Mouse (Mus musculus) MEL (cell line): ENCODE data around the gene Six1. TPM values are rescaled to one million over a fixed set of nuclear protein-coding genes. Genes with fewer than 3 reads are reported as not detected.

Experiments
- DNase-seq: peaks from one replicate; pipeline ENCODE4 v3.0.0; 2011; ENCODE audit warnings: low read depth, low spot score
- H3K27ac ChIP-seq: 2 replicates; pipeline ENCODE4 v1.5.1; 2012; ENCODE audit warnings: low read depth, mild to moderate bottlenecking, control low read depth, low read length, moderate library complexity; ENCODE audit not compliant: control insufficient read depth
- H3K27me3 ChIP-seq, 2 experiments: fragments of 150-350 bp in 1 of 2; sonication (generic) in 1 of 2; 2 replicates each; pipeline ENCODE4 v1.6.1; 2012; ENCODE audit warnings: low read length in 2 of 2, mild to moderate bottlenecking in 2 of 2, improper control_type of control experiment in 1 of 2, moderate library complexity in 1 of 2; ENCODE audit not compliant: insufficient read depth in 2 of 2, control insufficient read depth in 1 of 2
- H3K36me3 ChIP-seq, 2 experiments: 2 replicates each; pipeline ENCODE4 v1.6.1; 2012 to 2014; ENCODE audit warnings: low read length in 2 of 2, improper control_type of control experiment in 1 of 2, inconsistent platforms in 1 of 2, mild to moderate bottlenecking in 1 of 2; ENCODE audit not compliant: insufficient read depth in 2 of 2, control insufficient read depth in 1 of 2
- H3K4me1 ChIP-seq, 2 experiments: fragments of 150-350 bp in 1 of 2; sonication (generic) in 1 of 2; 2 replicates each; pipeline ENCODE4 v1.6.1; 2012; ENCODE audit warnings: low read length in 2 of 2, improper control_type of control experiment in 1 of 2, mild to moderate bottlenecking in 1 of 2; ENCODE audit not compliant: insufficient read depth in 2 of 2, control insufficient read depth in 1 of 2
- H3K4me3 ChIP-seq, 2 experiments: fragments of 150-350 bp in 1 of 2; sonication (generic) in 1 of 2; 2 replicates each; pipeline ENCODE4 v1.5.1; 2012; ENCODE audit warnings: low read depth in 2 of 2, low read length in 2 of 2, mild to moderate bottlenecking in 2 of 2, moderate library complexity in 2 of 2, control low read depth in 1 of 2, improper control_type of control experiment in 1 of 2; ENCODE audit not compliant: control insufficient read depth in 1 of 2, insufficient read depth in 1 of 2
- H3K79me2 ChIP-seq: 2 replicates; pipeline ENCODE4 v1.6.1; 2012; ENCODE audit warnings: mild to moderate bottlenecking, low read length, moderate library complexity; ENCODE audit not compliant: control insufficient read depth, poor library complexity, insufficient read depth
- H3K9ac ChIP-seq: 2 replicates; pipeline ENCODE4 v1.6.1; 2012; ENCODE audit warnings: low read depth, mild to moderate bottlenecking, control low read depth, low read length, moderate library complexity; ENCODE audit not compliant: control insufficient read depth, poor library complexity, severe bottlenecking
- H3K9me3 ChIP-seq: fragments of 150-350 bp; sonication (generic); replicated peaks from 2 replicates; pipeline ENCODE4 v1.6.1; 2012; ENCODE audit warnings: mild to moderate bottlenecking, low read length, improper control_type of control experiment, moderate library complexity; ENCODE audit not compliant: insufficient read depth
- CHD2 ChIP-seq: IDR thresholded peaks from 2 replicates; pipeline ENCODE4 v1.6.1; 2011; ENCODE audit warnings: low read length, improper control_type of control experiment
- ELF1 ChIP-seq: IDR thresholded peaks from 2 replicates; pipeline ENCODE4 v1.6.1; 2014; ENCODE audit warnings: low read depth, mild to moderate bottlenecking, inconsistent platforms, low read length, improper control_type of control experiment, moderate library complexity
- EP300 ChIP-seq, 2 experiments: IDR thresholded peaks; 2 replicates each; pipeline ENCODE4 v1.6.1; 2011; ENCODE audit warnings: improper control_type of control experiment in 2 of 2, low read length in 2 of 2, low read depth in 1 of 2, mild to moderate bottlenecking in 1 of 2
- JUND ChIP-seq: IDR thresholded peaks from 2 replicates; pipeline ENCODE4 v1.6.1; 2011; ENCODE audit warnings: low read depth, mild to moderate bottlenecking, improper control_type of control experiment, low read length
- MYB ChIP-seq: IDR thresholded peaks from 2 replicates; pipeline ENCODE4 v1.6.1; 2011; ENCODE audit warnings: mild to moderate bottlenecking, low read depth, low read length, improper control_type of control experiment
- POLR2AphosphoS2 ChIP-seq: IDR thresholded peaks from 2 replicates; pipeline ENCODE4 v1.6.1; 2011; ENCODE audit warnings: low read length, improper control_type of control experiment
- POLR2AphosphoS5 ChIP-seq: IDR thresholded peaks from 2 replicates; pipeline ENCODE4 v1.6.1; 2012; ENCODE audit warnings: low read depth, borderline replicate concordance, mild to moderate bottlenecking, inconsistent platforms, low read length, moderate library complexity, mixed read lengths
- TAL1 ChIP-seq: IDR thresholded peaks from 2 replicates; pipeline ENCODE4 v1.6.1; 2012; ENCODE audit warnings: mild to moderate bottlenecking, inconsistent platforms, low read length, moderate library complexity, mixed read lengths
- TCF12 ChIP-seq: IDR thresholded peaks from 2 replicates; pipeline ENCODE4 v1.6.1; 2014; ENCODE audit warnings: low read depth, mild to moderate bottlenecking, inconsistent platforms, low read length, improper control_type of control experiment, moderate library complexity
- USF1 ChIP-seq: IDR thresholded peaks from 2 replicates; pipeline ENCODE4 v1.6.1; 2014; ENCODE audit warnings: low read depth, mild to moderate bottlenecking, inconsistent platforms, low read length, improper control_type of control experiment, moderate library complexity
- USF2 ChIP-seq, 2 experiments: IDR thresholded peaks; 2 replicates each; pipeline ENCODE4 v1.6.1; 2011 to 2012; ENCODE audit warnings: improper control_type of control experiment in 2 of 2, low read length in 2 of 2, borderline replicate concordance in 1 of 2, inconsistent platforms in 1 of 2, low read depth in 1 of 2, mild to moderate bottlenecking in 1 of 2; ENCODE audit not compliant: insufficient read depth in 1 of 2
- ZKSCAN1 ChIP-seq: IDR thresholded peaks from 2 replicates; pipeline ENCODE4 v1.6.1; 2012; ENCODE audit warnings: low read depth, mild to moderate bottlenecking, inconsistent platforms, low read length, improper control_type of control experiment, moderate library complexity
- ZMIZ1 ChIP-seq: IDR thresholded peaks from 2 replicates; pipeline ENCODE4 v1.6.1; 2012; ENCODE audit warnings: low read depth, mild to moderate bottlenecking, inconsistent platforms, low read length, improper control_type of control experiment, moderate library complexity
- ZNF384 ChIP-seq: IDR thresholded peaks from 2 replicates; pipeline ENCODE4 v1.6.1; 2012; ENCODE audit warnings: low read depth, mild to moderate bottlenecking, inconsistent platforms, low read length, improper control_type of control experiment
- polyA plus RNA-seq, 2 experiments: library from polyadenylated mRNA; stranded (reverse) in 1 of 2; unstranded in 1 of 2; fragments of >175 nt in 1 of 2; fragments of >200 nt in 1 of 2; gene quantifications; 2 replicates each; pipeline versions ENCODE4 v1.2.1 to v1.2.4; 2012; ENCODE audit warnings: low replicate concordance in 2 of 2, low read depth in 1 of 2; ENCODE audit not compliant: insufficient read length in 2 of 2, insufficient read depth in 1 of 2, missing spikeins in 1 of 2
- total RNA-seq: library from RNA; depleted of rRNA; stranded (reverse); fragments of 300-350 nt; gene quantifications from 2 replicates; pipeline ENCODE4 v1.2.3, GENCODE M21; 2012

Gene Six1
- total and polyA plus RNA-seq, 3 experiments = not detected

DNA sequence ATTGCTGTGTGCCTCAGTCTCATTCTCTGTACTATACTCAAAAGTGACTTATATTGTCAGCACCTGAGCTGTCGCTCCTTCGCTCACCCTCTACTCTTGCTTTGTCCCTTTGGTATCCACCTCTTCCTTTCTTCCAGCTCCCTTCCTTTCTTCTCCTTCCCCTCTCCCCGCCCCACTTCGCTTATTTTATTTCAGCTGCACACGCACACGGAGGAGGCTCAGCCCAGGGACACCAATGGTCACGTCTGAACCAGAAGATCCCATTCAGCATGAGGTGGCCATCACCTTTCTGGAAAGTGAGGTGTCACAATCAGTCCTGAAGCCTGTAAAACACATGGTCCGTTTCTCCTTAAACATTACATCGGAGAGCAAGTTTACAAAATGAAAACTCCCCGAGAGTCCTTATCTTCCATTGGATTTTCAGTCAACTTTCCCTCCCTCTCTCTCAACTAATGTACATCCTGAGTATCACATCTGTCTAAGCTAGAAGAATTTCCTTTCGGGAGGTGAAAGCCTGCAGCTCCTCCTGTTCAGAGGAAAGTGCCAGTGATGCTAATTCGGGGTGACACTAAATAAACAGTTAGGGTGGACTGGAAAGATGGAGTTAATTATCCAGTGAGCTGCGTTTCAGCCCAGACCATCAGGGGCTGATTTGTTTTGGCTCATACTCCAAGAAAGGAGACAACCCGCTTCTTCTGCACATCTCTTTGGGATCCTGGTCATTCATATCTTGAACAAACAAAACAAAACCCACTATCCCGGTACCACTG, 2.7 kb downstream of the Six1 start:
- Histone ChIP-seq H3K79me2 (no peaks in the 10 kb centered on the region), H3K4me3 (no peak overlapping the region), H3K4me1 (no peaks in the 10 kb centered on the region), H3K9me3 (no peaks in the 10 kb centered on the region), H3K36me3 (no peaks in the 10 kb centered on the region), H3K27me3 (no peaks in the 10 kb centered on the region; a peak in 1 of 4 replicates), H3K9ac (no peak overlapping the region), H3K27ac (no peak overlapping the region)
- TF ChIP-seq EP300 (IDR thresholded peaks at IDR 0.05; ENCODE audit: low read depth in 1 of 2, low read length in 2 of 2) (no peak), POLR2AphosphoS2 (no peak), TAL1 (no peak)
- no peak for DNase-seq

DNA sequence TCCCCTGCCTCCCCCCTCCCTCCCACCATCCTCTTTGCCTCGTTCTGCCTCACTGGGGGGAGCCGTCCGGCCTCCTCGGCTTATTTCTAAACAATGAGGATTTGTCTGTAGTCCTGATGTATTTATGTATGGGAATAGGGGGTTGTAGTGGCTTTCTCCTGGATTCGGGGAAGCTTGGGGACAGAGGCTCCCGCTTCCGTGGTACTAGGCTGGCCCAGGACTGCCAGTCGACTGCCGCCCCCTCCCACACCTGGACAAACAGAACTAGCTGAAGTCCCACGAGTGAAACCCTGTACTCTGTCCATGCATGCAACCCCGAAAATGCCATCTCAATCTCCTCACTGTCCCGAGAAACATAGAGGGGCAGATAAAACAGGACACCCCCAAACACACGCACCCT, 3.4 kb downstream of the Six1 start:
- Histone ChIP-seq H3K27ac (no peak overlapping the region), H3K4me3 (no peak overlapping the region), H3K9ac (no peak overlapping the region), H3K27me3 (no peaks in the 10 kb centered on the region; a peak in 1 of 4 replicates), H3K4me1 (no peaks in the 10 kb centered on the region)
- DNase-seq = no peak
- TF ChIP-seq TCF12 = no peak
- TF ChIP-seq EP300 (IDR thresholded peaks at IDR 0.05; ENCODE audit: low read depth in 1 of 2, low read length in 2 of 2) = no peak
- no peak for TF ChIP-seq POLR2AphosphoS5
- TF ChIP-seq USF1 = no peak
- TF ChIP-seq JUND = no peak
- TF ChIP-seq CHD2 = no peak
- TF ChIP-seq MYB = no peak
- no peak for TF ChIP-seq ZMIZ1
- TF ChIP-seq ELF1 = no peak
- no peak for TF ChIP-seq ZKSCAN1
- TF ChIP-seq POLR2AphosphoS2 = no peak
- no peak for TF ChIP-seq ZNF384
- TF ChIP-seq USF2 (IDR thresholded peaks at IDR 0.05; ENCODE audit: borderline replicate concordance in 1 of 2, insufficient read depth in 1 of 2, low read depth in 1 of 2, low read length in 2 of 2) = no peak
- TF ChIP-seq, all 39 proteins: peak for 0
- Histone ChIP-seq H3K36me3 (no peaks in the 10 kb centered on the region), H3K79me2 (no peaks in the 10 kb centered on the region), H3K9me3 (no peaks in the 10 kb centered on the region)
